Mouse (Mus musculus): ENCODE data around the gene Dnajc1. TPM values are rescaled to one million over a fixed set of nuclear protein-coding genes. Genes with fewer than 3 reads are reported as not detected.
A peak's percentile ranks its signal among the peaks of the same experiment; 100 is the strongest.

Dnajc1 gene
- polyA plus RNA-seq, 1 experiment from 2014 or later = 21.2 TPM

GRCm38 (mm10) chr2:18262298-18262697, 130.3 kb downstream of the Dnajc1 start:
- no peak overlapping the region for H3K9ac ChIP-seq
- no peak overlapping the region for H3K27ac ChIP-seq
- H3K36me3 ChIP-seq (replicated peaks) = no peaks in the 10 kb centered on the region
- no peak overlapping the region for H3K4me3 ChIP-seq
- WGBS = 43% methylated on average over 1 of the region's 1 CpGs
- no peaks in the 10 kb centered on the region for H3K27me3 ChIP-seq (replicated peaks)
- H3K4me1 ChIP-seq = no peaks in the 10 kb centered on the region
- no peak overlapping the region for H3K4me2 ChIP-seq
- no peak for ATAC-seq (replicated peaks)
- no peaks in the 10 kb centered on the region for H3K9me3 ChIP-seq

DNA sequence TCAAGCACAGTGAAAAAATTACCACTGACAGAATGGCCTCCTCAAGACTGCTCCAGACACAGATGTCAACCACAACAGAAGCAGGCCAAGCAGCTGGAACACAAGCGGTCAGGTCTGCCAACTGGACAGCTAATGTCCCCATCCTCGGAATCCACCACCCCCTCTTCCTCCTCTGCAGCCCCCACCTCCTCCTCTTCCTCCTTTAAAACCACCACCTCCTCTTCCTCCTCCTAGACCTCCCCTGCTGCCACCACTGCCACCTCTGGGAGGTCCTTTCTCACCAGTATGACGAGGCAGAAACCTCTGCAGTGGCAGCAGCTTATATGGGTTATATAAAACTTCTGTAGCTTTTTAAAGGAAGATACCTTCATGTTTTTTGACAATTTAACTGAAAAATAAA, 143.4 kb downstream of the Dnajc1 start:
- Histone ChIP-seq H3K4me1 (no peaks in the 10 kb centered on the region), H3K27me3 (replicated peaks) (no peaks in the 10 kb centered on the region), H3K27ac (no peak overlapping the region), H3K4me3 (no peak overlapping the region), H3K9me3 (0 out of 2 replicates have a peak, but pooled peaks cover 2% of the 10 kb centered on the region), H3K4me2 (no peak overlapping the region), H3K9ac (no peak overlapping the region), H3K36me3 (replicated peaks) (0 out of 2 replicates have a peak, but pooled peaks cover 6% of the 10 kb centered on the region)
- no peak for ATAC-seq (replicated peaks)
- 88% methylated on average over 3 of the region's 3 CpGs for WGBS

DNA sequence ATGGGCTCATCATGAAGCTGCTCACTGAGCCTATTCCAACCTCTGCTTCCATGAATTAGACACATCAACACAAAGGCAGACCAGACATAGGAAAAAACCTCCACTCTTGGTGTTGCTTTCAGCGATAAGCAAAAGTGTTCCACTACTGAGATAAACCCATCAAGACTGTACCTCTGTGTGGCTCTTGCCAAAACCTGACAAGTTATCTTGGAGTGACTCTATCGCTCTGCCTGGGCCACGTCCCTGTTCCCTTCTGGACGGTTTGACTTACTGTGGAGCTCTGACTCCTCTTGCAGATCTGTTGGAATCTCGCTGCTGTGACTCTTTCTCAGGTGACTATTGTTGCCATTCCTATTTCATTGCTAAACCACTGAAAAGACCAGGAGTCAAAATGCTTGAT, 157.1 kb downstream of the Dnajc1 start:
- H3K4me2 ChIP-seq = no peak overlapping the region
- H3K27me3 ChIP-seq (replicated peaks) = no peaks in the 10 kb centered on the region
- H3K4me3 ChIP-seq = no peak overlapping the region
- no peak for ATAC-seq (replicated peaks)
- H3K4me1 ChIP-seq = peaks cover 8% of the 10 kb centered on the region
- no peaks in the 10 kb centered on the region for H3K36me3 ChIP-seq (replicated peaks)
- no peak overlapping the region for H3K9ac ChIP-seq
- H3K27ac ChIP-seq = no peak overlapping the region
- 92% methylated on average over 5 of the region's 5 CpGs for WGBS
- H3K9me3 ChIP-seq = no peaks in the 10 kb centered on the region

DNA sequence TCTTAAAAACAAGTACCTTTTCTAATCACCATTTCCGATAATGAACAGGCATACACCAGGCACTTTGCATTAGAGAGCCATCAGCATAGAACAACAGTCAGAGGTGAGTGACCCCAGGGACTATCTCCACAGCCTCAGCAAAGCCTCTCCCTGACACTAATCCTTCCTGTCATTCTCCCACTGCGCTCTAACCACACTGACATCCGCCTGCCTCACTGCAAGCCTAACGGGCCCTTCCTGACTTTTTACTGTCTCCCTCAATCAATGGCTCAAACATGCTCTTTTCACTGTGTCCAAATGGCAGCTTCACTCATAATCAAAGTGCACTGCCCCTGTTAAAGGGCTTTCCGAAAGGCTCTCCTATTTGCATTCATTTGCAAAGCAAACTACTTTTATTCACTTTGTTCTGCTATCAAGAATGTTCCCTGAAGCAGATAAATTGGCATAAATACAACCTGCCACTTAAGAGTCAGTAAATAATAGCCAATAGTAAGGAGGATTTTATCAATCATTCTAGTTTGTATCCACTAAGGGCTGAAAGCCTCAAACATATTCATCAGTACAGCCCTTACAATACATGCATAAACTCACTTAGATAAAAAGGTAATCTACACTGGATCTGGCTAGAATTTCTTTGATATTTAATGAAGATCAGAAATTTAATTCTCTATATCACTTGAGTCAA, 159.6 kb downstream of the Dnajc1 start:
- peak; percentile 88 for ATAC-seq (replicated peaks)
- 6% methylated on average over 5 of the region's 5 CpGs for WGBS
- H3K4me2 ChIP-seq = no peak overlapping the region
- no peaks in the 10 kb centered on the region for H3K36me3 ChIP-seq (replicated peaks)
- H3K4me3 ChIP-seq = no peak overlapping the region
- H3K27me3 ChIP-seq (replicated peaks) = no peaks in the 10 kb centered on the region
- no peaks in the 10 kb centered on the region for H3K9me3 ChIP-seq
- H3K4me1 ChIP-seq = peaks cover 8% of the 10 kb centered on the region
- H3K27ac ChIP-seq = peak overlapping the region; percentile 6; the same call in 1 of the 2 replicates
- H3K9ac ChIP-seq = no peak overlapping the region; the same call in 1 of the 2 replicates

GRCm38 (mm10) chr2:18231143-18231542, 161.5 kb downstream of the Dnajc1 start:
- no peak overlapping the region for H3K27ac ChIP-seq

GRCm38 (mm10) chr2:18229279-18229678, 163.4 kb downstream of the Dnajc1 start:
- H3K9me3 ChIP-seq = no peaks in the 10 kb centered on the region
- H3K27me3 ChIP-seq (replicated peaks) = no peaks in the 10 kb centered on the region
- peaks cover 8% of the 10 kb centered on the region for H3K4me1 ChIP-seq
- H3K27ac ChIP-seq = no peak overlapping the region
- H3K9ac ChIP-seq = no peak overlapping the region
- H3K4me2 ChIP-seq = no peak overlapping the region
- 41% methylated on average over 2 of the region's 2 CpGs for WGBS
- no peaks in the 10 kb centered on the region for H3K36me3 ChIP-seq (replicated peaks)
- H3K4me3 ChIP-seq = no peak overlapping the region
- ATAC-seq (replicated peaks) = no peak

More at GRCm38 (mm10) chr2:18231143-18231542, 161.5 kb downstream of the Dnajc1 start:
- ATAC-seq (replicated peaks) = no peak
- Histone ChIP-seq H3K4me2 (no peak overlapping the region), H3K9me3 (no peaks in the 10 kb centered on the region), H3K36me3 (replicated peaks) (no peaks in the 10 kb centered on the region), H3K4me1 (peaks cover 8% of the 10 kb centered on the region), H3K4me3 (no peak overlapping the region), H3K27me3 (replicated peaks) (no peaks in the 10 kb centered on the region), H3K9ac (no peak overlapping the region)
- WGBS = 66% methylated on average over 4 of the region's 4 CpGs

DNA sequence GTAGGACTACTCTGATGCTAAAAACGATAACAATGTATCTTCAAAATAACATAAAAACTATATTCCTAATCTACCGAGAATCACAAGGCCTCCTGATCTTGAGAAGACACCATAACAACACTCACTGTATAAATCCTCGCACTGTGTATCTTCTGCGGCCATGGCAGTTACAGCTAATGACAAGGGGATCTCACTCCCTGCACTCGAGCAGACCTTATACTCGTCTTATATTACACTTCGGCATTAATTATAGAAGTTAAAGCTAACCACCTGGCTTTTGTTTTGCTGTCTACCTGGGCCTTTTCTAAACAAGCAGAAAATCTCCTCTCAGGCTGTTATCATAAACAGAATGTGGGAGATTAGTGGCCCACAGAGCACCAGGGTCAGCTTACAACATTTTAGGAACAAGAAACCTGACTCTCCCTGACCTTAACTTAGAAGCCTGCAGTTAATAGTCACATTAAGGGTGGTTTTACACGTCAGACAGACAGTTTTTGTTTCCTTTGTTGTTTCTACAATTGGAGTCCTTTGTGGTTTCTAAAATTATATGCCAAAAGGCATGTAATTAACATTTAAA, 164.1 kb downstream of the Dnajc1 start:
- Histone ChIP-seq H3K4me2 (no peak overlapping the region), H3K27ac (no peak overlapping the region), H3K9me3 (no peaks in the 10 kb centered on the region), H3K9ac (no peak overlapping the region), H3K4me3 (no peak overlapping the region), H3K36me3 (replicated peaks) (no peaks in the 10 kb centered on the region), H3K4me1 (peaks cover 8% of the 10 kb centered on the region), H3K27me3 (replicated peaks) (no peaks in the 10 kb centered on the region)
- 73% methylated on average over 8 of the region's 8 CpGs for WGBS
- no peak for ATAC-seq (replicated peaks)

DNA sequence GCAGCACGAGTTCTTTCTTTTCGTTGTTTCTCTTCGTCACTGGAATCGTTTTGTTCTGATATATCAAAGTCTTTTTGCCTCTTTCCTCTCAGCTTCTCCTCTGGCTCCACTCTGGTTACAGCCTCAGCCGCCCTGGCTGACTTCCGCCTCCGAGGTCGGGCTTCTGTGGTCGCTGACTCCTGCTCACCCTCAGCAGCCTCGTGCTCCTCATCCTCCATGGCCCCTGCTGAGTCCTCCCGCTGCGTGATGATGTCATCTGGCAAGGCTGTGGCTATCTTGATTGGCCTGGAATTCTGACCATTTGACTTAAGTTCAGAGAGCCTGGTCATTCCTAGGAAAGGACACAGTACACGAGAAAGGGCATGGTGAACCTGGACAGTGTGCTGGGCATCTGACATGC, 173.1 kb downstream of the Dnajc1 start:
- no peak overlapping the region for H3K9ac ChIP-seq
- no peaks in the 10 kb centered on the region for H3K4me1 ChIP-seq
- no peaks in the 10 kb centered on the region for H3K9me3 ChIP-seq
- H3K4me2 ChIP-seq = no peak overlapping the region
- H3K4me3 ChIP-seq = no peak overlapping the region
- 85% methylated on average over 13 of the region's 13 CpGs for WGBS
- no peak overlapping the region for H3K27ac ChIP-seq
- peaks cover 10% of the 10 kb centered on the region; the same call in 1 of the 2 replicates for H3K36me3 ChIP-seq (replicated peaks)
- no peak for ATAC-seq (replicated peaks)
- no peaks in the 10 kb centered on the region for H3K27me3 ChIP-seq (replicated peaks)

DNA sequence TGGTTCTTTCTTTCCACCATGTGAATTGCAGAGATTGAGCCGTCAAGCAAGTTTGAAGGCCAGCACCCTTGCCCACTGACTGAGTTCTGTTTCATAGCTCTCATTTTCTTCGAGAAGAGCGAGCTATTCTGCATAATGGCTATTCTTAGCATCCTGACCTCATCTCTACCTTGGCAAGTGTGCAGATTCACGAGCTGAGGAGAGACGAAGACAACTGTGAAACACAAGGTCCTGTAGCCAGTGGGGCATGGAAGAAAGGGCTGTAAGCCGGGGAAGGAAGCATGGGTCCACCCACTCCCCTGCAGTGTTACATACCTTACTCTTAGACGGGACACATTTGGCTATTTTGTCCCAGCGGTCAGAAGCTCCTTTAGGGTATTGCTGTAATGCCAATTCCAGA, 173.5 kb downstream of the Dnajc1 start:
- no peak overlapping the region for H3K4me2 ChIP-seq
- H3K27me3 ChIP-seq (replicated peaks) = no peaks in the 10 kb centered on the region
- no peaks in the 10 kb centered on the region for H3K4me1 ChIP-seq
- WGBS = 76% methylated on average over 8 of the region's 8 CpGs
- no peak overlapping the region for H3K9ac ChIP-seq
- H3K9me3 ChIP-seq = no peaks in the 10 kb centered on the region
- H3K36me3 ChIP-seq (replicated peaks) = peaks cover 10% of the 10 kb centered on the region; the same call in 1 of the 2 replicates
- no peak overlapping the region for H3K4me3 ChIP-seq
- no peak overlapping the region for H3K27ac ChIP-seq
- no peak for ATAC-seq (replicated peaks)

- no peak for ATAC-seq (replicated peaks)
- Histone ChIP-seq H3K4me1 (no peaks in the 10 kb centered on the region), H3K4me3 (no peak overlapping the region), H3K9ac (no peak overlapping the region), H3K27ac (no peak overlapping the region), H3K9me3 (no peaks in the 10 kb centered on the region), H3K27me3 (replicated peaks) (no peaks in the 10 kb centered on the region), H3K4me2 (no peak overlapping the region), H3K36me3 (replicated peaks) (peaks cover 10% of the 10 kb centered on the region; the same call in 1 of the 2 replicates)
- 63% methylated on average over 5 of the region's 5 CpGs for WGBS
These were observed 174.1 kb downstream of the Dnajc1 start for GRCm38 (mm10) chr2:18218500-18218899.

DNA sequence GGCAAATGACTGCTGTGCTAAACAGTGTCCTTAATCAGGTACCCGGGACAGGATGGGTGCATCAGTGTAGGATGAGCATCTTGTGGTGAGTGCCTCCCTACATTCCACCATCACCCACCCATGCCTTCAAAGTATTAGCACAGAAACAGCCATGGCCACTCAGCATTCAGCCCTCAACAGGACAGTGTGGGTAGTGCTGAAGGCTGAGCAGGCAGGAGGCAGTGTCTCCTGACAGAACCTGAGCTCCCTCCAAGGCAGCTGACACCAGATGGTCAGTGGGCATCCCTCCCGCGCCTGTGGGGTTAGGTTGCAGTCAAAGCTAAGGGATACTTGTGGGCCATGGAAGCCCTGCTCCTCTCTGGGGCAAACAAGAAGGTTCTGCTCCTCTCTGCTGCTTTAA, 174.8 kb downstream of the Dnajc1 start:
- Histone ChIP-seq H3K4me1 (no peaks in the 10 kb centered on the region), H3K9me3 (no peaks in the 10 kb centered on the region), H3K27me3 (replicated peaks) (no peaks in the 10 kb centered on the region), H3K4me2 (no peak overlapping the region), H3K4me3 (no peak overlapping the region), H3K36me3 (replicated peaks) (peaks cover 15% of the 10 kb centered on the region), H3K27ac (no peak overlapping the region), H3K9ac (no peak overlapping the region)
- peak; percentile 35; the same call in 1 of the 2 replicates for ATAC-seq (replicated peaks)
- 73% methylated on average over 3 of the region's 3 CpGs for WGBS

DNA sequence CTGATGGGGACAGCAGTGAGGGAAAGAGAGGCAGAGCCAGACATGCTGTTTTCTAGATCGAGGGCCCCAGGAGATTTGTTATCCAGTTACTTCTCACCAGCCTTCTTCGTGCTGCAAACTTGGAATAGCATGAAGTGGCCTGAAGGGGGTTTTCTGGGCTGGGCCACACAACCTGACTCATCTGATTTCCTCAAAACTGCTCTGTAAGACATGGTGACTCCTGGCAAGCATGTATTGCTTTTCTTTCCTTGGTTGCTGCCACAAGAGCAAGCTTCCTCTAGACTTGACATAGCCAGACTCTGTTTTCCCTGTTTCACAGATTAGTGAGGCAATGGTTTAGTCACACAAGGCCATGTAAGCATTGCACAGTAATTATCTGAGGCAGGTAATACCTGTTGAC, 178.6 kb downstream of the Dnajc1 start:
- Histone ChIP-seq H3K4me1 (no peaks in the 10 kb centered on the region), H3K9me3 (no peaks in the 10 kb centered on the region), H3K27ac (no peak overlapping the region), H3K4me3 (no peak overlapping the region), H3K27me3 (replicated peaks) (no peaks in the 10 kb centered on the region), H3K4me2 (no peak overlapping the region), H3K36me3 (replicated peaks) (peaks cover 20% of the 10 kb centered on the region), H3K9ac (no peak overlapping the region)
- ATAC-seq (replicated peaks) = no peak
- 83% methylated on average over 2 of the region's 2 CpGs for WGBS

- peaks cover 13% of the 10 kb centered on the region for H3K36me3 ChIP-seq (replicated peaks)
- ATAC-seq (replicated peaks) = no peak
- no peaks in the 10 kb centered on the region for H3K9me3 ChIP-seq
- H3K27ac ChIP-seq = no peak overlapping the region
- H3K9ac ChIP-seq = no peak overlapping the region
- no peaks in the 10 kb centered on the region for H3K4me1 ChIP-seq
- H3K4me2 ChIP-seq = no peak overlapping the region
- H3K4me3 ChIP-seq = no peak overlapping the region
- no peaks in the 10 kb centered on the region for H3K27me3 ChIP-seq (replicated peaks)
- WGBS = 90% methylated on average over 4 of the region's 4 CpGs
These were observed 182.7 kb downstream of the Dnajc1 start for GRCm38 (mm10) chr2:18209948-18210347.
